Mouse (Mus musculus): ENCODE results near the gene Ces1d.
"Not testable (repeated sequence)": the region's sequence is repeated elsewhere in the genome, so short reads cannot be mapped to it uniquely, and the experiment has no call there.

Gene Ces1d

GRCm38 (mm10) chr8:93197685-93198525 is at the start of gene Ces1d:
TSS of gene Ces1d (minus strand) at chr8:93197838.
- peak; percentile 18 for DNase-seq (ENCODE audit: low spot score)

- no peak for DNase-seq (ENCODE audit: low spot score)
Measured at GRCm38 (mm10) chr8:93246057-93246456, 48.4 kb upstream of the Ces1d start.

DNA sequence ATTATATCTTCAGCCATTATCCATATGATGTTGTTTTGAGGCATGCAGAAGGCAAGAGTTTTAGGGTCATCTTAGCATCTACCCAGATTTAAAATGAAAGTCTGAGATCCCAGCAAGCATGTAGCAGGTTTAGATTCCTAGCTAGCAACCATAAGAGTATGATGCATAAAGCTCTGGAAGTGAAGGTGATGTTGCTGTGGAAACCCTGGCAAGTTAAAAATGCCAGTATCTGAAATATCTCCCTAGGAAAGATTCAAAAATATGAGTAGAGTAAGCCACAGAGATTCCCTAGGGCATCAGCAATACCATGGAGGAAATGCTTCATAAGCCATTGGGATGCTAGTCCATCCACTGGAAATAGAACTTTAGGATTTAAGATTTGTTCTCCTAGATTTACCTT is 42.2 kb upstream of the Ces1d start:
- no peak for DNase-seq (ENCODE audit: low spot score)

DNA sequence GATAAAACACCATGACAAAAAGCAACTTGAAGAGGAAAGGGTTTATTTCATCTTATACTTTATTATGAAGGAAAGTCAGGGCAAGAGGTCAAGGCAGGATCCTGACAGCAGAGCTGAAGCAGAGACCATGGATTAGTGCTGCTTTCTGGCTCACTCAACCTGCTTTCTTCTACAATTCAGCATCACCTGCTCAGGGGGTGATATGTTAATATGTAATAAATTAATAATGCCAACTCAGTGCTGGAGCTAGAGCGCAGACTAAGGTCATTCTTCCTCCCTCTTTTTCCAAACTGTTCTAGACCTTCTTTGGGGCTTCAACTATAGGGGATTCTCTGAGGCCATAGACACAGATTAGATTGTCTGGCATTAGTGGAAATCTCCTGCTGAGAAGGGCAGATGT is 38.0 kb upstream of the Ces1d start:
- DNase-seq (ENCODE audit: low spot score), result no peak

DNA sequence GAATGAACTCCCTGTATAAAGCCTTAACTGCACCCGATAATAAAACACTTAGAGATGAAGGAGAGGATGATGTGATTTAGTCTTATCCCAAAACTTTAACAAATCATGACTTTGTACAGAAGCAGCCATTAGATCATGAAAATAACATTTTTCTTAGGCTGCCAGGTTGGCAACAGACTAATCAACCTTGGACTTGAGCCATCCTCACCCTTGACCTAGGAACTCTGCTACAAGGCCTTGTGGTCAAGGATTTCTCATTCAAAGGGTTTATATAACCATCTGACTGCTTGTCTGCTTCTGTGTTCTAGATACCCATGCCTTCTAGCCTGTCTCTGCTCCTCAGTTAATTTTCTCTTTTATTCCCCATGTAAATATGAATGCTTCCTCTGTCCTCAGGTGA is 37.1 kb upstream of the Ces1d start:
- no peak for DNase-seq (ENCODE audit: low spot score)

- no peak for DNase-seq (ENCODE audit: low spot score)
Measured at GRCm38 (mm10) chr8:93234068-93234467, 36.4 kb upstream of the Ces1d start.

DNA sequence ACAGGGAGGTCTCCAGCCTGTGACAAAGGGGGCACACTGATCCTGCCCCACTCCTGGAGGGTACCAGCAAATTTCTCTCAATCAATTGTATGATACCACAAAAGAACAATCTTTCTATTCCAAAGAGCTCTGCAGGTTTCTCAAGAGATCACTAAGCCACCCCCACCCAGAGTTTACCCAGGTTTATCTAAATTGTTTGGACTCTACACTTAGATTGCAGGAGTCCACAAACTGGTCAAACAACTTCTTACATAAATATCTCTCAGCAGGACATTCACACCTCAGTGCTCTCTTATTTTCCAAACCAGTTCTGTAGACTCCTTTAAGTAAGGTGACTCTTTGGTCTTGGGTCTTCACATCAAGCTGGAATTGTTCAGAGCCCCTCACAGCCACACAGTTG is 31.8 kb upstream of the Ces1d start, which contains the start of gene Ces1e:
Gene Ces1e, minus strand, starts transcription at position 174 of the 400 bp plus-strand sequence.
- DNase-seq (ENCODE audit: low spot score), result no peak

DNA sequence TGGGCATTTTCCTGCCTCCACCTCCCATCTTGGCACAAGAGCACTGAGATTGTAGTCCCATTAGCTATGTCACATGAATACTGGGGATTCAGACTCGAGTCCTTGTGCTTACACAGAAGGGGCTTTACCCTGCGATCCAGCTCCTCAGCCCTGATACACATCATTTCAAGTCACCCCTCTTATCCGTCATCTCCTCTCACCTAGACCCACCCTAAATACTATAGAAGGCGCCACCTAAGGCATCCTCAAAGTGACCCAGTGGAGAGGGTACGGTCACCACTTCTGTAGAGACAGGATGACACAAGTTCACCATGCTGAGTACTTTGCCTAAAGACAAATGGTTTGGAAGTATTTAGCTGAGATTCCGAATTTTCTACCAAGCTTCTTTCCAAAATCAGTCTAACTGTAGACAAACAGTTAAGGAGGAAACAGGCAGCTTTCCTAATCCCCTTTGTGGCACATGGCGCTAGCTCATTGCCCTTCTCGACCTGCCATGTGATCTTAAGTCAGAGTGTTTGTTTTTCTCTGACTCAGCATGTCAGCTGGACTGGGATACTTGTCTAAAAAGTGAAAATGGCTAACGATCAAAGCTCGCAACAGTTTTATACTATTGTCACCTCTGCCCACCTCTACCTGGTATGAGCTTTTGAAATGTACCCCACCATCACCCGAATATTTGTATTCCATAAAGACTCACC is 31.2 kb upstream of the Ces1d start:
- DNase-seq (ENCODE audit: low spot score), result no peak

DNA sequence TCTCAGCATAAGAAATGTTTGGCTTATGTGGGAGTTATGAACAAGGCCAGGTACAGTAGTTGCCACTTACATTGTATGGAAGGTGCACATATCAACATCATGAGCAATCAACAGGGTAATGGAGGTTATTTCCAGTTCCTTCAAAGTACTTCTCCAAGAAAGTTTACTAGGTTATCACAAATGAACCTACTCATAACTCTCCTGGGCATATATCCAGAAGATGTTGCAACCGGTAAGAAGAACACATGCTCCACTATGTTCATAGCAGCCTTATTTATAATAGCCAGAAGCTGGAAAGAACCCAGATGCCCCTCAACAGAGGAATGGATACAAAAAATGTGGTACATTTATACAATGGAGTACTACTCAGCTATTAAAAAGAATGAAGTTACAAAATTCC is 28.8 kb upstream of the Ces1d start:
- DNase-seq (ENCODE audit: low spot score), result not testable (repeated sequence)

DNA sequence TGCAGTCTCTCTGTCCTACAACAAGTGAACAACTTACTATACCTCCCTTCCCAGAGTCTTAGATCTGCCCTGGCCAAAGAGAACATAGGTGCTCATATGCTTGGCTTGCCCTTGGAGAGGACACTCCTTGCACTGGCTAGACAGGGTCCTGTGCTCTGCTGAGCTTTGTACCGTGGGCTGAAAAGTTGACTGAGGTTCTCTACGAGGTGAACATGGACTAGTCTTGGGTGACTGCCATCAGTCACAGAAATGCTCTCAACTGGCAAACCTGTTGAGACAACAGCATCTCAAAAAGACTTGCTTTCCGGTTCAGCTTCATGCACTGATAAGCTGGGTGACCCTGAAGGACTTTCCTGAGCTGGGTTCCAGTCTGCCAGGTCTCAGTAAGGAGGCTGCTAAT is 24.3 kb upstream of the Ces1d start:
- no peak for DNase-seq (ENCODE audit: low spot score)

DNA sequence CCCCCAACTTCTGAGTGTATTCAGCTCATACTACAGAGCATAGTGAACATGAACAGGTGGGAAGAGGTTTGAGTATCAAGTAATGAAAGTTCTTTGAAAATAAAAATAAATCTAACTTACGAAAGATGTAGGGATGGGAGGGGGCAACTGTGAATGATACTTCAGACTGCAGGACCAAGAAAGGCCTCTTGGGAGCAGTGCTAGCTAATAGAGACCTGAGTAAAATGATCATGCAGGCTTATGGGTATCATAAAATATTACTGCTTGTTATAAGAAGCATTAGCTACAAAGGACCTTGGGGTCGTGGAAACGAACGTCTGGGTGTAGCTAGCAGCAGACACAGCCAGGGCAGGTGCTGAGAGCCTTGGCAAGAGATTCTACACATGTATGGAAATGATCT is 20.2 kb upstream of the Ces1d start:
- DNase-seq (ENCODE audit: low spot score), result no peak

- no peak for DNase-seq (ENCODE audit: low spot score)
Measured at GRCm38 (mm10) chr8:93217375-93217774, 19.7 kb upstream of the Ces1d start.

DNA sequence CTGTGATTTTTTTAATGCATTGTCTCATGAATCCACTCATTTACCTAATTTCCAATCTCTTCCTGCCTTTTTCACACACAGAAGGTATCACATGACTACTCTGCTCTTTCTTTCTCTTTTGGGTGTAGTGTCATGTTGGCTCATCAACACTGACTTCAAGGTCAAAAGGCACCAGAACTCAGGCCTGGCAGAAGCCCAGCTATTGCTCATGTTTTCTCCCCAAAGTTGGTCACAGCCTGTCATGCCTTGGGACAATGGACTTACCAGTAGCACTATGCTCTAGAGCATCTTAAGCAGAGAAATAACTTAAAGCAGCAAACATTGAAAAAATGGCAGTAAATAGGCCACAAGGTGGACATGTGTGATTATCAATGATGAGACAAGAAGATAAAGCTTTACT is 13.5 kb upstream of the Ces1d start:
- DNase-seq (ENCODE audit: low spot score), result no peak

DNA sequence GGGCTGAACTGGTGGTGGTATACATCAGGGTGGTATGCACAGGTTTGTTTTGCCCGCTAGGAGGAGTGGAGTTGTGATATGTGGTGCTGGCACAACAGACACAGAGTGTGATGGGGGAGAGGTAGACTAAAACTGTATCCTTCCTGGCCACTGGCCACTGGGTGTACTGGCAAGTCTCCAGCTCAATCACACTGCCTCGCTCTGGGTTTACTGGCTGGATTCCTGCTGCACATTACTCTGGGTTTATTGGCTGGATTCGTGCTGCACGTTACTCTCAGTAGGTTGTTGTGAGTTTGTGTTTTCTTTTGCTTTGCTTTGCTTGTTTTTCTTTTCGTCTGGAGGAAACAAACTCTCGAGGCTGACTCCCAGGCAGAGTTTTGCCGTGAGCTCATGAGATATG is 1.5 kb upstream of the Ces1d start:
- not testable (repeated sequence) for DNase-seq (ENCODE audit: low spot score)

DNA sequence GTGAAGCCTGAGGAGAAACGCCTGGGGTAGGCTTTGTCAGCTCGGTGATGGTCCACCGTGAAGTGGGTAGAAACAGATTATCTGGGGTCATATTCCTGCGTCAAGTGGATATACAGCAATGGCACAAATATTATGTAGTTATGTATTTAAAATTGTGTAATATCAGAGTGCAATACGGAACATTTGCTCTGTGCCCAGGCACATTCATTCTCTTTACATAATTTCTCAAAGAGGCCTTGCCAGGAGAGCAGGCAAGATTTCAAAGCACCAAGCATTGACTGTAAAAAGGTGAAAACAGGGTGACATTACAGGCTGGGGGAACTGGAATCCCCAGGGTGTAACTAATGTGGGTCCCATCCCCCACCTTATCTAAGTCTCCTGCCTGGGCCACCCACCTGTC is 1.2 kb downstream of the Ces1d start:
- no peak for DNase-seq (ENCODE audit: low spot score)

GRCm38 (mm10) chr8:93180581-93181129 is 17.0 kb downstream of the Ces1d start:
- no peak for DNase-seq (ENCODE audit: low spot score)

- DNase-seq (ENCODE audit: low spot score), result no peak
Measured at GRCm38 (mm10) chr8:93176593-93176992, 21.0 kb downstream of the Ces1d start.

DNA sequence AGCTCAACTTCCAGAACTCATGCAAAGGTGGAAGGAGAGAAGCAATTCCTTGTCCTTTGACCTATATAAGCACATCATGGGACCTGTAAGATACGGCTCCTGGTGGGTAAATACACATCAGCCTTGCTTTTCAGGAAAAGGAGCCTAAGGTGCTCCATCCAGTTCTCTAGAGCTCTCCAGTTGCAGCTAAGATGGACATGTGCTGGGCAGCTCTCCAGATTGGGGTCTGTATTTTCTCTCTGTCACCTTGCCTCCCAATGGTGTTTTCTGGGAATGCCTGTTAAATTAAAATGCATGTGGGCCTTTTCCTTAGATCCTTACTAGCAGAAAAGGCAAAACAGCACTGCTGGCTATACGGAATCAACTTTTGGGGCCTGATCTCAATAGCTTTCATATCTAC is 23.1 kb downstream of the Ces1d start:
- DNase-seq (ENCODE audit: low spot score), result no peak

- DNase-seq (ENCODE audit: low spot score), result peak; percentile 19
Measured at GRCm38 (mm10) chr8:93171846-93172590, 25.6 kb downstream of the Ces1d start.

DNA sequence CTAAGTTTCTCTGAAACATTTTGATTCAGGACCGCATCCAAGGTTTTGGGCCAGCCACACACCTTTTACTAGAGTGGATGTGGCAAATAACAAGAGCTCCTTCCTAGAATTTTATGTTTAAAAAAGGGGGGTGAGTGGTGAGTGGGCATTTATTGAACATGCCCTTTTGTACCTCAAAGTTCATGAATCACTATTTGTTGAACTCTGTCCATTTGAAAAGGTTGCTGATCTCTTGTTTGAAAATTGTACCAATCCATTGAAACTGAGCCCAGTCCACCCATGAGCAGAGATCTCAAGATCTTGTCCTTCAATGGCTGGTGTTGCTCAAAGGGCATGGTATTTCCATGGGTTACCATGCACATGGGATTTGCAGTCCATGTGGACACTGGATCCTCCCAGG is 34.3 kb downstream of the Ces1d start:
- no peak for DNase-seq (ENCODE audit: low spot score)

GRCm38 (mm10) chr8:93151401-93151800 is 46.2 kb downstream of the Ces1d start:
- DNase-seq (ENCODE audit: low spot score), result no peak

GRCm38 (mm10) chr8:93147331-93147730 is 50.3 kb downstream of the Ces1d start:
- DNase-seq (ENCODE audit: low spot score), result no peak
